ENCODE assay signal across 19 mouse cellular contexts in genomic region chr9:67008781-67009180, GRCm38 (mm10). TPM values are rescaled to one million over a fixed set of nuclear protein-coding genes. Genes with fewer than 3 reads are reported as not detected.
DNase-seq lines count a peak whose midpoint lies in the region; ATAC-seq and TF ChIP-seq lines count a peak whose summit lies in the region.
"Had no signal": no experiment of that assay in that cellular context is flagged by ENCODE, and none has a peak within 500 bp of the region (broad histone marks: within the 10 kb centered on the region; RNA-seq: fewer than 3 reads in every experiment).

No protein-coding gene starts in this region.

- H3K4me1 ChIP-seq in kidney, postnatal 0 days (replicated peaks; ENCODE audit: insufficient read depth, low read length), result peaks cover 7% of the 10 kb centered on the region; the same call in 1 of the 2 replicates
- no peaks in the 10 kb centered on the region for H3K4me1 ChIP-seq in kidney, adult 2 months (ENCODE audit: control insufficient read depth, insufficient read depth, low read length)
- H3K4me1 ChIP-seq in neural tube, embryonic 13.5 days (replicated peaks), result peaks cover 16% of the 10 kb centered on the region; the same call in 1 of the 2 replicates
- H3K4me1 ChIP-seq: midbrain, embryonic 12.5 days had no signal

- no peak overlapping the region for H3K9ac ChIP-seq in kidney, postnatal 0 days (ENCODE audit: low read depth, low read length)
- no peak overlapping the region for H3K9ac ChIP-seq in neural tube, embryonic 13.5 days
- H3K9ac ChIP-seq: heart, embryonic 12.5 days; liver, embryonic 15.5 days; midbrain, embryonic 12.5 days had no signal

- peak; percentile 21 for DNase-seq in kidney, postnatal 0 days (ENCODE audit: low spot score)
- DNase-seq in kidney, adult 2 months, result no peak
- peak; percentile 34 for DNase-seq in embryo, embryonic 9.5 days (ENCODE audit: extremely low spot score)
- DNase-seq in hindlimb bud, embryonic 11.5 days (ENCODE audit: extremely low spot score, low read depth, low spot score), result peak; percentile 12
- DNase-seq in layer of hippocampus, adult 9-10 months (ENCODE audit: low spot score), result no peak
- DNase-seq: adrenal gland, postnatal 25 days; cerebellum, adult 9-11 months; heart, postnatal 36 days; kidney, postnatal 10 days; layer of hippocampus, adult 9-11 months; right cerebral cortex, postnatal 4 days; thymus, adult 18-20 months had no signal

- H3K36me3 ChIP-seq in kidney, postnatal 0 days (ENCODE audit: insufficient read depth, low read length), result no peaks in the 10 kb centered on the region
- H3K36me3 ChIP-seq in kidney, adult 2 months (ENCODE audit: control insufficient read depth, insufficient read depth, low read length), result no peaks in the 10 kb centered on the region
- H3K36me3 ChIP-seq in neural tube, embryonic 13.5 days, result no peaks in the 10 kb centered on the region
- H3K36me3 ChIP-seq: G1E; heart, embryonic 12.5 days; liver, embryonic 15.5 days; midbrain, embryonic 12.5 days had no signal

- H3K27me3 ChIP-seq in kidney, postnatal 0 days (ENCODE audit: insufficient read depth, low read length), result no peaks in the 10 kb centered on the region
- H3K27me3 ChIP-seq in kidney, adult 2 months (replicated peaks; ENCODE audit: control insufficient read depth, insufficient read depth, low read length), result no peaks in the 10 kb centered on the region; the same call in 1 of the 2 replicates
- no peaks in the 10 kb centered on the region for H3K27me3 ChIP-seq in neural tube, embryonic 13.5 days
- H3K27me3 ChIP-seq: heart, embryonic 12.5 days; liver, embryonic 15.5 days; midbrain, embryonic 12.5 days had no signal

- no peak for TF ChIP-seq POLR2A in kidney, adult 2 months (IDR thresholded peaks at IDR 0.05; ENCODE audit: low read depth, low read length)

- no peak for TF ChIP-seq CTCF in kidney, postnatal 0 days (IDR thresholded peaks at IDR 0.05; ENCODE audit: low read depth)
- TF ChIP-seq CTCF in kidney, adult 2 months (conservative IDR thresholded peaks at IDR 0.05; ENCODE audit: insufficient read depth, insufficient read length, low read depth, low read length), result no peak

- H3K27ac ChIP-seq in kidney, postnatal 0 days, result no peak overlapping the region
- no peak overlapping the region for H3K27ac ChIP-seq in kidney, adult 2 months (ENCODE audit: insufficient read depth, low read depth, low read length)
- peak overlapping the region; percentile 25; the same call in 1 of the 2 replicates for H3K27ac ChIP-seq in neural tube, embryonic 13.5 days (replicated peaks)
- H3K27ac ChIP-seq: liver, embryonic 15.5 days; midbrain, embryonic 12.5 days had no signal

- no peak for ATAC-seq in kidney, postnatal 0 days (replicated peaks; ENCODE audit: low FRiP score, low read depth)
- no peak; the same call in 1 of the 2 replicates for ATAC-seq in neural tube, embryonic 13.5 days (ENCODE audit: low read depth)
- ATAC-seq in erythroblast, adult 5-6 weeks (replicated peaks; ENCODE audit: low FRiP score, poor library complexity, severe bottlenecking), result no peak
- no peak for ATAC-seq in CD4-positive, CD25-positive, alpha-beta regulatory T cell, adult 4 months

- H3K4me2 ChIP-seq in kidney, postnatal 0 days (ENCODE audit: low read length), result no peak overlapping the region
- H3K4me2 ChIP-seq in neural tube, embryonic 13.5 days, result no peak overlapping the region
- H3K4me2 ChIP-seq: heart, embryonic 12.5 days; liver, embryonic 15.5 days; midbrain, embryonic 12.5 days had no signal

- H3K4me3 ChIP-seq in kidney, postnatal 0 days (replicated peaks; ENCODE audit: low read depth, low read length), result no peak overlapping the region
- H3K4me3 ChIP-seq in kidney, adult 2 months (ENCODE audit: insufficient read depth, low read depth, low read length), result no peak overlapping the region
- no peak overlapping the region for H3K4me3 ChIP-seq in neural tube, embryonic 13.5 days
- H3K4me3 ChIP-seq: heart, embryonic 12.5 days; liver, embryonic 15.5 days; midbrain, embryonic 12.5 days had no signal

- WGBS in kidney, postnatal 0 days, result 16% methylated on average over 11 of the region's 11 CpGs
- WGBS in kidney, adult 2 months, result 39% methylated on average over 11 of the region's 11 CpGs
- 23% methylated on average over 11 of the region's 11 CpGs for WGBS in neural tube, embryonic 13.5 days

- no peaks in the 10 kb centered on the region for H3K9me3 ChIP-seq in kidney, postnatal 0 days (replicated peaks; ENCODE audit: low read length)
- H3K9me3 ChIP-seq in neural tube, embryonic 13.5 days, result no peaks in the 10 kb centered on the region
- H3K9me3 ChIP-seq: G1E; heart, embryonic 12.5 days; liver, embryonic 15.5 days; midbrain, embryonic 12.5 days had no signal

RNA-seq across cellular contexts. Expression of gene Lactb, which starts 33.5 kb away (rescaled TPM):
- polyA plus RNA-seq in kidney, postnatal 0 days (2015; fragmentation: Nextera tagmentation; extraction: Ambion mirVana), result 29.2 and 33.6 TPM in 2 replicates
- polyA plus RNA-seq in kidney, adult 2 months (2012; rRNA removed), result 24.3 and 29.9 TPM in 2 replicates
- 11.4 and 13.3 TPM in 2 replicates for polyA plus RNA-seq in neural tube, embryonic 13.5 days (2015; fragmentation: Nextera tagmentation; extraction: Ambion mirVana)
- 0.96 and 12.1 TPM in 2 replicates for total RNA-seq in erythroblast, adult 5-6 weeks (2015; ENCODE audit: low replicate concordance)
- 3.2 and 7.2 TPM in 2 replicates for total RNA-seq in erythroblast, adult 5-6 weeks (2017; ENCODE audit: low replicate concordance)
- 1 to 10 TPM; 3.0 to 5.8 TPM for polyA plus RNA-seq in CD4-positive, CD25-positive, alpha-beta regulatory T cell, adult 4 months (2017; shearing (Covaris generic))

RNA-seq across cellular contexts. Expression of gene Tpm1, which starts 40.4 kb away (rescaled TPM):
- polyA plus RNA-seq in kidney, postnatal 0 days (2015; fragmentation: Nextera tagmentation; extraction: Ambion mirVana), result 577 and 637 TPM in 2 replicates
- polyA plus RNA-seq in kidney, adult 2 months (2012; rRNA removed), result 57.9 and 110 TPM in 2 replicates
- polyA plus RNA-seq in neural tube, embryonic 13.5 days (2015; fragmentation: Nextera tagmentation; extraction: Ambion mirVana), result 209 and 261 TPM in 2 replicates
- 213 and 329 TPM in 2 replicates for total RNA-seq in erythroblast, adult 5-6 weeks (2015; ENCODE audit: low replicate concordance)
- 393 and 461 TPM in 2 replicates for total RNA-seq in erythroblast, adult 5-6 weeks (2017; ENCODE audit: low replicate concordance)
- polyA plus RNA-seq in CD4-positive, CD25-positive, alpha-beta regulatory T cell, adult 4 months (2017; shearing (Covaris generic)), result 10 to 100 TPM; 25.6 to 42.4 TPM

Comparison
In these comparisons a context has a peak if more than half of its experiments do, and no peak if none do; other contexts are left out.
1. DNase-seq: peak in kidney, postnatal 0 days (single experiment), embryo, embryonic 9.5 days (single experiment) and hindlimb bud, embryonic 11.5 days (single experiment); none in kidney, adult 2 months (single experiment) and layer of hippocampus, adult 9-10 months (single experiment).